Mouse (Mus musculus) bone marrow, adult 2 months (tissue): Measurements from ENCODE around the gene Faf1.

Source experiments
- CTCF ChIP-seq: fragments of 200-500 bp; IDR thresholded peaks from 2 replicates; pipeline ENCODE4 v1.5.1; 2011; ENCODE audit warnings: low read length, control low read depth; ENCODE audit not compliant: control insufficient read depth, insufficient read depth
- POLR2A ChIP-seq: fragments of 200-500 bp; IDR thresholded peaks from 2 replicates; pipeline ENCODE4 v1.6.1; 2011; ENCODE audit warnings: low read depth, mild to moderate bottlenecking, control low read depth, low read length, borderline replicate concordance; ENCODE audit not compliant: control insufficient read depth

DNA sequence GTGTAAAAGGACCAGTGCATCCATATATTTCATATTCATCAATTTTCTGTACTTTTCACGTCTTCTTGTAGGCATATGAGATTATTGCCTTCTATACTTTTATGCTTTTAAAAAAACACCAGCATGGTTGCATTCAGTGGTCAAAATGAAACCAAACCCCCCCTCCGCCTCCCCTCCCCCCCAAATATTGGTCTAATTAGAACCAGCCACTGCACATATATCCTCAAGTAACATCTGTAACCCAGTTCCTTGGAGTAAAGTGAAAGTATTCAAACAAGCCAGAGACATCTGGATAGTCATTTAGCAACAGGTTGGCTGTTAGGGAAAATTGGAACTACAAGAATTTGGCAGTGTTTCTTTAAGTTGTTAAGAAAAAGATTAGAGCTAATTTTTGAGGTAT lies 8.9 kb upstream of the Faf1 start:
- TF ChIP-seq POLR2A (no peak), CTCF (no peak)
